8 mouse cellular contexts compared by ENCODE assay signal in genomic region chr11:113788183-113788789, GRCm38 (mm10). TPM values are rescaled to one million over a fixed set of nuclear protein-coding genes. Genes with fewer than 3 reads are reported as not detected.
DNase-seq lines count a peak whose midpoint lies in the region; ATAC-seq lines count a peak whose summit lies in the region.

No protein-coding gene starts in this region.

- H3K27ac ChIP-seq in intestine, embryonic 15.5 days = peak overlapping the region; percentile 85
- peak overlapping the region; percentile 81 for H3K27ac ChIP-seq in lung, embryonic 15.5 days

- H3K9me3 ChIP-seq in intestine, embryonic 15.5 days = no peaks in the 10 kb centered on the region
- no peaks in the 10 kb centered on the region for H3K9me3 ChIP-seq in lung, embryonic 15.5 days

- H3K4me2 ChIP-seq in intestine, embryonic 15.5 days (replicated peaks) = no peak overlapping the region
- no peak overlapping the region for H3K4me2 ChIP-seq in lung, embryonic 15.5 days

- no peaks in the 10 kb centered on the region for H3K36me3 ChIP-seq in intestine, embryonic 15.5 days
- H3K36me3 ChIP-seq in lung, embryonic 15.5 days = no peaks in the 10 kb centered on the region

- ATAC-seq in activated CD4-positive, CD25-positive, alpha-beta regulatory T cell, adult 4 months = peak; percentile 82
- ATAC-seq in intestine, embryonic 15.5 days = peak; percentile 51
- peak; percentile 81 for ATAC-seq in lung, embryonic 15.5 days (ENCODE audit: borderline replicate concordance, extremely low read depth, low FRiP score, low TSS enrichment)

- 49% methylated on average over 2 of the region's 2 CpGs for WGBS in intestine, embryonic 15.5 days
- WGBS in lung, embryonic 15.5 days = 29% methylated on average over 2 of the region's 2 CpGs

- DNase-seq in gastrocnemius, adult 18-20 months (ENCODE audit: low spot score) = peak; percentile 22
- no peak for DNase-seq in gastrocnemius, adult 8-10 months (ENCODE audit: low spot score in 2 of 2)
- DNase-seq in thymus, postnatal 4 days = peak; percentile 68
- no peak for DNase-seq in cerebellum, postnatal 10 days
- DNase-seq in right cerebral cortex, postnatal 4 days = no peak

- H3K4me3 ChIP-seq in intestine, embryonic 15.5 days (replicated peaks) = no peak overlapping the region
- no peak overlapping the region for H3K4me3 ChIP-seq in lung, embryonic 15.5 days

- H3K9ac ChIP-seq in intestine, embryonic 15.5 days = no peak overlapping the region
- no peak overlapping the region for H3K9ac ChIP-seq in lung, embryonic 15.5 days

- no peaks in the 10 kb centered on the region for H3K27me3 ChIP-seq in intestine, embryonic 15.5 days (replicated peaks)
- no peaks in the 10 kb centered on the region for H3K27me3 ChIP-seq in lung, embryonic 15.5 days

- peaks cover 38% of the 10 kb centered on the region for H3K4me1 ChIP-seq in intestine, embryonic 15.5 days (replicated peaks)
- peaks cover 74% of the 10 kb centered on the region for H3K4me1 ChIP-seq in lung, embryonic 15.5 days

RNA-seq across cellular contexts. Expression of gene Cdc42ep4, which starts 36.6 kb away (rescaled TPM):
- 1 to 10 TPM; 4.5 to 7.4 TPM for total RNA-seq in gastrocnemius, adult 18-20 months (2021)
- 1 to 10 TPM; 2.8 to 6.4 (median 5.0) TPM for total RNA-seq in gastrocnemius, adult 8-10 months (2022)
- 1 to 10 TPM; 2.4 to 2.5 TPM for polyA plus RNA-seq in activated CD4-positive, CD25-positive, alpha-beta regulatory T cell, adult 4 months (2017; shearing (Covaris generic))
- polyA plus RNA-seq in intestine, embryonic 15.5 days (2015; fragmentation: Nextera tagmentation; extraction: Ambion mirVana) = 54.4 and 57.8 TPM in 2 replicates
- polyA plus RNA-seq in lung, embryonic 15.5 days (2015; fragmentation: Nextera tagmentation; extraction: Ambion mirVana) = 122 TPM in 2 replicates

Comparison
In these comparisons a context has a peak if more than half of its experiments do, and no peak if none do; other contexts are left out.
1. DNase-seq: peak in gastrocnemius, adult 18-20 months (single experiment) and thymus, postnatal 4 days (single experiment); none in gastrocnemius, adult 8-10 months (0 of 2), cerebellum, postnatal 10 days (0 of 2) and right cerebral cortex, postnatal 4 days (single experiment).
2. RNA of gene Cdc42ep4, which starts 36.6 kb away (polyA plus RNA-seq): 122 TPM in lung, embryonic 15.5 days and 54.4 to 57.8 TPM in intestine, embryonic 15.5 days; 2.4 to 2.5 TPM in activated CD4-positive, CD25-positive, alpha-beta regulatory T cell, adult 4 months; every median in the first group is over 10 times any median in the second.
3. Peak in every context shown above with its lines, with median percentiles within 50 percentile points of each other: ATAC-seq.